Mouse (Mus musculus) adrenal gland, postnatal 10 days (tissue): ENCODE data around the gene Krtap19-5. TPM values are rescaled to one million over a fixed set of nuclear protein-coding genes. Genes with fewer than 3 reads are reported as not detected.

ENCODE experiments used
- DNase-seq: peaks from one replicate; pipeline ENCODE4 v3.0.0; 2021; ENCODE audit warnings: mixed read lengths
- long read RNA-seq, 2 experiments: library from polyadenylated mRNA; stranded (forward); transcript quantifications; one replicate each; pipeline ENCODE4 v2.0.0; 2021
- total RNA-seq, 2 experiments: library from RNA; stranded (reverse); gene quantifications; 2 replicates each; pipeline ENCODE4 v1.2.3; 2021

Krtap19-5 gene
- total RNA-seq, result not detected
- long read RNA-seq, experiment 1, result 0 reads
- long read RNA-seq, experiment 2, result 0 reads

DNA sequence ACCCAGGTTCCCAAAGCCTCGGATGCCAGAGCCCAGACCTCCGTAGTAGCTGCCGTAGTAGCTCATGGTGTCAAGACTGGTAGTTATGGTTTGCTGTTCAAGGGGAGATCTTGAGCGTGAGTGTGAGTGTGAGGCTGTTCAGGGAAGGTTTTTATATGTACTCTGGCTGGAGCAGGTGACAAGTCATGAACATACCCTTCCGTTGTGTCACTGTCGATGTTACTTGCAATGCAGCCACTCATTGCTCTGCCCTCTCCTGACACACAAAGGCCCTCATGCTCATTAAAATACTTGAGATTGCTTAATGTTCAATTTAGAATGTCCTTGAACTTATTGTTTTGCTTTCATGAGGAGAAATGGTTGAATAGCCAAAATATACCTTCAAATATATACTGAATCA, at the start of gene Krtap19-5:
Gene Krtap19-5 (minus strand): TSS at position 101 of the 400 bp plus-strand sequence.
- no peak for DNase-seq

GRCm38 (mm10) chr16:88941106-88941505, 44.8 kb upstream of the Krtap19-5 start:
- no peak for DNase-seq

DNA sequence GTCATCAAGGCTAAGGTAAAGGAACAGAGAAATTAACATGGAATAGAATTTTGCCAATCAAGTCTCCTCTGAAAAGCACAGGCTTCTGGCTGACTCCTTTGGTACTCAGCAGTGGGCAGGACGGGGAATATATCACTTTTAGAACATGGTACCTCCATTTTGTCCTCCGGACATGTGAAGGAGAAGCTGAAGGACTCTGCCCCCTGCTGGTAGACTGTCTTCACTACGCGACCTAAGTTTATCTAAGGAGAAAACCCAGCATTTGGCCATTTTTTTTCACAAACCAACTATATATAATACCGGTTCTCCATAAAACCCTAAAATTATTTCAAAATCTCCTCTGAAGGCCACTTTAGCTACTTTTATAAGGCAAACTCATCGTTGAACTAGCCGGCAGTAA, 42.0 kb upstream of the Krtap19-5 start:
- DNase-seq, result peak; percentile 4

- DNase-seq, result no peak
Observed at GRCm38 (mm10) chr16:88932165-88932564, 35.9 kb upstream of the Krtap19-5 start, which contains the start of gene Krtap19-9b. Krtap19-9b (minus strand) TSS chr16:88932265.

DNA sequence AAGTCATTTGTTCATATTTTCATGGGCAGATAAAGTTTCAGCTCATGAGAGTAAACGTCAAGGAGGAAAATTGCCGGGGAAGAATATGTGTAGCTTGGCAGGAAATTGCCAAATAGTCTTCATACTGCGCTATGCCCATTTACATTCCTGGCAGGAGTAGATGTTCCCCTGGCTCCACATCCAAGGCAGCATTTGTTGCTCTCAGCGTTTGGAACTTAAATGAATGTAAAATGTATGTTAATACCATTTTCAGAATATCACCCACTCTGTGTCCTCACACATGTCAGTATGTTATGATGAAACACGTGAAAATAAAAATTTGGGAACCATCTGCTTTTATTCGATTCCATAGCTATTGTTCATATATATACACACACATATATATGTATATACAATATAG, 9.4 kb downstream of the Krtap19-5 start:
- no peak for DNase-seq

DNA sequence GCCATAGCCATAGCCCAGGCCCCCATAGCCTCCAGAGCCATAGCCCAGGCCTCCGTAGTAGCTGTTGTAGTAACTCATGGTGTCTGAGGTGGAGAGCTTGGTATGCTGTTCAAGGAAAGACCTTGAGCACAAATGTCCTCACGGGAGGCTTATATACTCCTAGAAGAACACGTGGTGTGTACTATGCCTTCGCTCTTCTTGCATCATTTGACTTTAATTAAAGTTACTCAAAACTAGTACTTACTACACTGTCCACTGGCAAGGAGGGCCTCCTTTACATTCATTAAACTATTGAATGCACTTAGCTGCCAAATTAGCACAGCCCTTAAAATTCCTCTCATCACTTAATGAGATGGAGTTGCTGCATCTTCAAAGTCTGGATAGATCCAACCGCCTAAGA, 11.3 kb downstream of the Krtap19-5 start, which contains the start of gene Krtap19-4:
Gene Krtap19-4 (minus strand): TSS at position 101 of the 400 bp plus-strand sequence.
- no peak for DNase-seq

GRCm38 (mm10) chr16:88877938-88878337, 18.3 kb downstream of the Krtap19-5 start, which contains the start of gene Krtap19-3:
Krtap19-3 (minus strand) TSS chr16:88878038.
- no peak for DNase-seq

GRCm38 (mm10) chr16:88874169-88874568, 22.1 kb downstream of the Krtap19-5 start, which contains the start of gene Krtap19-2:
Krtap19-2 (minus strand) TSS chr16:88874269.
- DNase-seq, result no peak

- no peak for DNase-seq
Observed at GRCm38 (mm10) chr16:88869311-88869710, 26.9 kb downstream of the Krtap19-5 start, which contains the start of gene Krtap19-1. Krtap19-1 (minus strand) TSS chr16:88869411.

DNA sequence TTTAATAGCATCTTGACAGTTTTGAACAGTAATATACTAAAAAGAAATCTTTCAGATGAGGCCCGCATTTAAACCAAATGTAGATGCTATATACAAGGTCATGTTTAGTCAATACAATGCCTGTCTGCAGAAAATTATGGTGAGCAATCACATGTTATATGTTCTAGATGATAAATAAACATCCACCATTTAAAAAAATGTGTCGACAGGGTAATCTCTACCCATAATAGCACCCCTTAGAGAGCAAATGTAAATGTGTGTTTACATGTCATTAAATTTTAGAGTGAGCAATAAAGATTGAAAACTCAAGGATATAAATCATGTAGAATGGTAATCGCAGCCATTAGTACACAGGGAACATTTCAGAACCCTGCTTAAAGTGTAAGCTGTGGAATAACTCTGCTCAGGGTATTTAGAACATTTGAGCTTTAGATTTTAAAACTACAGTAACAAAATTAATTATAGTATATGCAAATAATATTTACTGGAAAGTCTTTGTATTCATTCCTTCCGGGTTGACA, 31.3 kb downstream of the Krtap19-5 start:
- DNase-seq, result no peak

DNA sequence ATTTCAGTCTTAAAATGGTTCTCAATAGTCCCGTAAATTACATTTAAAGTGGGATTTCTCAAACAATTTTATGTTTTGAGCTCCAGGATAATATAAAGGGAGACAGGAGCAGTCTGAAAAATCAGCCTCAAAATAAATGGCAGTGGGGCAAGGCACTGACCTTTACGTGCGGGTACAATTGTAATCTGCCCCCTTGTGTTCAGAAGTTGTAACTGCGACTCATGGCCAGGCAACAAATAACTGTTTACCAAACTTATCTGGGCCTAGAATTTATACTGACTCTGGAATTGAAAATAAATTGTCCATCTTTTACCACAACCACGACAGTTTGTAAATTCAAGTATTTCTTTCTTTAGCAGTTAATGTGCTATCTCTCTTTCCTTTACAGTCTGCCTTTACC, 44.8 kb downstream of the Krtap19-5 start:
- DNase-seq, result peak; percentile 18

- DNase-seq, result no peak
Observed at GRCm38 (mm10) chr16:88848558-88848957, 47.7 kb downstream of the Krtap19-5 start.

DNA sequence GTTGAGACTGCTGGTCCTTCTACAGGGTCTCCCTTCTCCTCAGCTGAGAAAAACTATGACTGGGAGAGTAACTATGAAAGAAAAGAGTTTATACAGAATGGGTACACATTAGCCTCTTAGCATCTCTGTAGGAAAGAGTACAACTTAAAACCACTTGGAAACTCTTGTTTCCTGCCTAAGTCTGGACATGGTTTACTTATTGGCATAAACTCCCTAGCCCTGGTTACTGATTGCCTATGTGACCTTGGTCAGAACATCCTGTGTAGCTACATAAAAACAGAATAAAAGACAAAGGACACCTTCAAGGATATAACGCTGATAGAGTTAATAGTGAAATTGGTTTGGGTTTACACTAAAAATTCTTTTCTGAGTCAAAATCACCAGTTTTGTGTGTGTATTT, 48.9 kb downstream of the Krtap19-5 start:
- DNase-seq, result no peak

Other genes starting within 250 kb of the Krtap19-5 start
- not detected for gene Krtap26-1, start 248.7 kb downstream of the Krtap19-5 start, total RNA-seq
- gene Krtap27-1, start 224.8 kb downstream of the Krtap19-5 start, total RNA-seq, result not detected
- gene 2310061N02Rik, start 188.5 kb downstream of the Krtap19-5 start, total RNA-seq, result not detected
- not detected for gene Krtap13-1, start 167.6 kb downstream of the Krtap19-5 start, total RNA-seq
- not detected for gene Krtap13, start 144.8 kb downstream of the Krtap19-5 start, total RNA-seq
- not detected for gene 2310034C09Rik, start 137.6 kb downstream of the Krtap19-5 start, total RNA-seq
- gene 2310057N15Rik, start 122.3 kb downstream of the Krtap19-5 start, total RNA-seq, result not detected
- not detected for gene Gm5965, start 118.6 kb downstream of the Krtap19-5 start, total RNA-seq
- gene Gm20741, start 84.2 kb downstream of the Krtap19-5 start, total RNA-seq, result not detected
- not detected for gene Krtap15, start 76.2 kb downstream of the Krtap19-5 start, total RNA-seq
- gene Krtap14, start 70.3 kb downstream of the Krtap19-5 start, total RNA-seq, result not detected
- gene Krtap19-1, start 27.0 kb downstream of the Krtap19-5 start, total RNA-seq, result not detected
- not detected for gene Krtap19-2, start 22.2 kb downstream of the Krtap19-5 start, total RNA-seq
- gene Krtap19-3, start 18.4 kb downstream of the Krtap19-5 start, total RNA-seq, result not detected
- not detected for gene Krtap19-4, start 11.4 kb downstream of the Krtap19-5 start, total RNA-seq
- gene Krtap19-9b, start 35.8 kb upstream of the Krtap19-5 start, total RNA-seq, result not detected
- gene Krtap16-3, start 66.4 kb upstream of the Krtap19-5 start, total RNA-seq, result not detected
- gene Krtap22-2, start 114.3 kb upstream of the Krtap19-5 start, total RNA-seq, result not detected
- not detected for gene Gm10229, start 118.8 kb upstream of the Krtap19-5 start, total RNA-seq
- not detected for gene Krtap6-1, start 135.2 kb upstream of the Krtap19-5 start, total RNA-seq
- not detected for gene Gm10228, start 145.0 kb upstream of the Krtap19-5 start, total RNA-seq
- gene Krtap6-5, start 151.4 kb upstream of the Krtap19-5 start, total RNA-seq, result not detected
- not detected for gene 1110025L11Rik, start 167.5 kb upstream of the Krtap19-5 start, total RNA-seq
- gene Krtap6-3, start 187.6 kb upstream of the Krtap19-5 start, total RNA-seq, result not detected
- not detected for gene Gm6358, start 244.4 kb upstream of the Krtap19-5 start, total RNA-seq